Mouse (Mus musculus) heart, postnatal 0 days (tissue): ENCODE measurements at regions not wholly inside any gene's neighbourhood (a gene's known extent, or its start where the extent isn't known, plus 50 kb on each side); places are given as distances from the start of the nearest gene placed in this dataset.
A peak's percentile ranks its signal among the peaks of the same experiment; 100 is the strongest.

Experiments used
- ATAC-seq: fragments of 200-750 bp; cut with Nextera tagmentation; 2 replicates; pipeline ENCODE4 v1.8.0; 2017; ENCODE audit warnings: low read depth, moderate number of reproducible peaks, moderate library complexity; ENCODE audit not compliant: insufficient read depth
- DNase-seq: peaks from one replicate; pipeline ENCODE4 v3.0.0-alpha.2; 2016; ENCODE audit warnings: low spot score
- H3K27ac ChIP-seq: fragments of 300-500 bp; sonication (generic); 2 replicates; pipeline ENCODE4 v1.5.1; 2014; ENCODE audit warnings: low read depth, mild to moderate bottlenecking
- H3K27me3 ChIP-seq: fragments of 300-500 bp; sonication (generic); 2 replicates; pipeline ENCODE4 v1.6.1; 2014; ENCODE audit warnings: low read length, mixed read lengths; ENCODE audit not compliant: control insufficient read depth, insufficient read depth
- H3K36me3 ChIP-seq: fragments of 300-500 bp; sonication (generic); replicated peaks from 2 replicates; pipeline ENCODE4 v1.6.1; 2014; ENCODE audit warnings: low read length, mixed read lengths; ENCODE audit not compliant: control insufficient read depth, insufficient read depth
- H3K4me1 ChIP-seq: fragments of 300-500 bp; sonication (generic); 2 replicates; pipeline ENCODE4 v1.6.1; 2014; ENCODE audit warnings: antibody characterized with exemption; ENCODE audit not compliant: control insufficient read depth, insufficient read depth
- H3K4me2 ChIP-seq: fragments of 300-500 bp; sonication (generic); 2 replicates; pipeline ENCODE4 v1.6.1; 2014; ENCODE audit warnings: low read depth, mild to moderate bottlenecking, low read length, moderate library complexity
- H3K4me3 ChIP-seq: fragments of 300-500 bp; sonication (generic); 2 replicates; pipeline ENCODE4 v1.5.1; 2014; ENCODE audit warnings: low read depth, low read length
- H3K9ac ChIP-seq: fragments of 300-500 bp; sonication (generic); replicated peaks from 2 replicates; pipeline ENCODE4 v1.6.1; 2014; ENCODE audit warnings: low read depth, low read length, mixed read lengths
- H3K9me3 ChIP-seq: fragments of 300-500 bp; sonication (generic); replicated peaks from 2 replicates; pipeline ENCODE4 v1.6.1; 2016; ENCODE audit warnings: low read length; ENCODE audit not compliant: control insufficient read depth
- CTCF ChIP-seq: IDR thresholded peaks from 2 replicates; pipeline ENCODE4 v1.5.1; 2016; ENCODE audit warnings: antibody characterized with exemption, control low read depth, low read depth
- EP300 ChIP-seq: IDR thresholded peaks from 2 replicates; pipeline ENCODE4 v1.6.1; 2016; ENCODE audit warnings: antibody characterized with exemption, low read depth
- WGBS: fragments of 180-500 bp; shearing (Covaris S2); extraction: QIAGEN DNeasy Blood & Tissue Kit; methylation state at CpG from one replicate; pipeline ENCODE4 v1.1.7; 2014; 5-methylcytosine and 5-hydroxymethylcytosine counted together

GRCm38 (mm10) chr14:120791828-120792554 lies 119.0 kb upstream of the Ipo5 start:
- Histone ChIP-seq H3K4me2 (no peak overlapping the region), H3K4me3 (no peak overlapping the region), H3K9me3 (no peaks in the 10 kb centered on the region; the same call in 1 of the 2 replicates), H3K27me3 (no peaks in the 10 kb centered on the region), H3K36me3 (no peaks in the 10 kb centered on the region), H3K27ac (no peak overlapping the region), H3K9ac (no peak overlapping the region), H3K4me1 (no peaks in the 10 kb centered on the region)
- DNase-seq = no peak
- WGBS = 61% methylated on average over 4 of the region's 4 CpGs
- no peak for ATAC-seq
- no peak for TF ChIP-seq EP300
- peak; percentile 25; the same call in 1 of the 2 replicates for TF ChIP-seq CTCF

- DNase-seq (no peak), ATAC-seq (no peak)
- H3K4me1 ChIP-seq = no peaks in the 10 kb centered on the region
- 51% methylated on average over 7 of the region's 7 CpGs for WGBS
- no peak overlapping the region for H3K4me3 ChIP-seq
- H3K4me2 ChIP-seq = no peak overlapping the region
- no peak for TF ChIP-seq EP300
- no peak for TF ChIP-seq CTCF
- H3K9me3 ChIP-seq = no peaks in the 10 kb centered on the region; the same call in 1 of the 2 replicates
- no peaks in the 10 kb centered on the region for H3K36me3 ChIP-seq
- no peak overlapping the region for H3K9ac ChIP-seq
- no peak overlapping the region for H3K27ac ChIP-seq
- no peaks in the 10 kb centered on the region for H3K27me3 ChIP-seq
Measured at GRCm38 (mm10) chr14:120797916-120798490, 113.0 kb upstream of the Ipo5 start.

GRCm38 (mm10) chr14:120803191-120803590 lies 107.8 kb upstream of the Ipo5 start:
- no peaks in the 10 kb centered on the region for H3K36me3 ChIP-seq
- H3K9ac ChIP-seq = no peak overlapping the region
- no peaks in the 10 kb centered on the region for H3K4me1 ChIP-seq
- H3K4me3 ChIP-seq = no peak overlapping the region
- no peak overlapping the region for H3K27ac ChIP-seq
- ATAC-seq (no peak), DNase-seq (no peak)
- no peak for TF ChIP-seq CTCF
- no peak overlapping the region for H3K4me2 ChIP-seq
- H3K9me3 ChIP-seq = no peaks in the 10 kb centered on the region
- WGBS = 72% methylated on average over 6 of the region's 6 CpGs
- no peaks in the 10 kb centered on the region for H3K27me3 ChIP-seq

GRCm38 (mm10) chr14:120803739-120804138 lies 107.3 kb upstream of the Ipo5 start:
- no peak overlapping the region for H3K27ac ChIP-seq
- peak overlapping the region; percentile 31; the same call in 1 of the 2 replicates for H3K4me2 ChIP-seq

GRCm38 (mm10) chr14:120804183-120804848 lies 106.7 kb upstream of the Ipo5 start:
- Histone ChIP-seq H3K27ac (no peak overlapping the region), H3K27me3 (no peaks in the 10 kb centered on the region), H3K4me3 (no peak overlapping the region), H3K9ac (no peak overlapping the region), H3K36me3 (no peaks in the 10 kb centered on the region), H3K4me1 (no peaks in the 10 kb centered on the region), H3K4me2 (peak overlapping the region; percentile 31; the same call in 1 of the 2 replicates), H3K9me3 (no peaks in the 10 kb centered on the region)
- DNase-seq (no peak), ATAC-seq (no peak)
- TF ChIP-seq CTCF = no peak
- no peak for TF ChIP-seq EP300
- WGBS = 34% methylated on average over 7 of the region's 7 CpGs

More at GRCm38 (mm10) chr14:120803739-120804138, 107.3 kb upstream of the Ipo5 start:
- ATAC-seq (no peak), DNase-seq (no peak)
- no peaks in the 10 kb centered on the region for H3K4me1 ChIP-seq
- TF ChIP-seq EP300 (no peak), CTCF (no peak)
- no peaks in the 10 kb centered on the region for H3K9me3 ChIP-seq
- 12% methylated on average over 12 of the region's 12 CpGs for WGBS
- no peaks in the 10 kb centered on the region for H3K36me3 ChIP-seq
- H3K4me3 ChIP-seq = no peak overlapping the region
- no peak overlapping the region for H3K9ac ChIP-seq
- H3K27me3 ChIP-seq = no peaks in the 10 kb centered on the region
